In the genomic region with DNA sequence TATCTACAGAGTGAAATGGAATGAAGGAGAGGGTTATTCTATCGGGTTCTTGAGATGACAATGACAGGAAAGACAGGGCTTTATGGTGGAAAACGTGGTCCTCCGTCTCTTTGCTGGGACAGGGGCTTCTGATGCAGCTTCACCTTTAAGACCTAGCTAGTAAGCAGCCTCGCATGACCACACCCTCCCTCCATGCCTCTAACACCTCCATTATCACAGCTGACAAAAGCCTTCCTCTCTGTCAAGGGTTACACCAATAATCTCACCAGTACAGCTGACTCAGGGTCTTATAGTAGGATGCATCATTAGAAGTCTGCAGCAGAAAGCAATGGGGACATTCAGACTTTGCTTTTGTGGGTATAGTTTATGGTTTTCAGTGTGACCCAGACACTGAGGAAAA, we compare ENCODE assay signal across 23 mouse cellular contexts.
DNase-seq lines count a peak whose midpoint lies in the region; ATAC-seq and TF ChIP-seq lines count a peak whose summit lies in the region.
"Had no signal": no experiment of that assay in that cellular context is flagged by ENCODE, and none has a peak within 500 bp of the region (broad histone marks: within the 10 kb centered on the region; RNA-seq: fewer than 3 reads in every experiment).

No protein-coding gene starts in this region.

- no peaks in the 10 kb centered on the region for H3K27me3 ChIP-seq in liver, embryonic 13.5 days
- no peaks in the 10 kb centered on the region for H3K27me3 ChIP-seq in liver, embryonic 16.5 days (ENCODE audit: control insufficient read depth, insufficient read depth, low read depth, low read length)
- H3K27me3 ChIP-seq: embryonic facial prominence, embryonic 13.5 days; forebrain, embryonic 12.5 days; forebrain, embryonic 15.5 days; heart, embryonic 13.5 days; hindbrain, embryonic 13.5 days had no signal

- TF ChIP-seq CTCF in layer of hippocampus, adult 2 months (conservative IDR thresholded peaks at IDR 0.05), result no peak

- ATAC-seq in liver, embryonic 13.5 days (ENCODE audit: low read depth), result peak; percentile 66
- peak; percentile 58 for ATAC-seq in liver, embryonic 16.5 days (ENCODE audit: low read depth)
- no peak for ATAC-seq in cerebellum, adult (ENCODE audit: insufficient number of reproducible peaks, low FRiP score, low TSS enrichment)
- ATAC-seq: activated CD4-positive, CD25-positive, alpha-beta regulatory T cell, adult 4 months; forebrain, embryonic 15.5 days; hindbrain, embryonic 16.5 days had no signal

- H3K27ac ChIP-seq in layer of hippocampus, adult 2 months, result 0 out of 2 replicates have a peak overlapping the region, but pooled peaks have one; percentile 18
- H3K27ac ChIP-seq in liver, embryonic 13.5 days, result peak overlapping the region; percentile 90
- H3K27ac ChIP-seq in liver, embryonic 16.5 days (ENCODE audit: low read length), result peak overlapping the region; percentile 76
- H3K27ac ChIP-seq: embryonic facial prominence, embryonic 10.5 days; embryonic facial prominence, embryonic 13.5 days; forebrain, embryonic 12.5 days; forebrain, embryonic 15.5 days; heart, embryonic 13.5 days; hindbrain, embryonic 10.5 days; hindbrain, embryonic 13.5 days had no signal

- H3K36me3 ChIP-seq in liver, embryonic 13.5 days, result no peaks in the 10 kb centered on the region
- H3K36me3 ChIP-seq in liver, embryonic 16.5 days (ENCODE audit: control insufficient read depth, insufficient read depth), result no peaks in the 10 kb centered on the region
- H3K36me3 ChIP-seq: forebrain, embryonic 12.5 days; forebrain, embryonic 15.5 days; heart, embryonic 13.5 days; hindbrain, embryonic 13.5 days had no signal

- peak; percentile 51 for DNase-seq in heart, adult 11 months
- DNase-seq in heart, adult 18-20 months, result no peak
- DNase-seq in layer of hippocampus, adult 2 months (ENCODE audit: low spot score in 2 of 2), result no peak
- no peak for DNase-seq in layer of hippocampus, adult 9-10 months (ENCODE audit: low spot score)
- no peak for DNase-seq in liver, embryonic 13.5 days
- no peak for DNase-seq in cerebellum, postnatal 14 days
- DNase-seq: adrenal gland, adult 8-10 months; adrenal gland, postnatal 25 days; cerebellum, postnatal 25 days; embryo, embryonic 11 days; gastrocnemius, postnatal 25 days had no signal

- no peaks in the 10 kb centered on the region for H3K9me3 ChIP-seq in liver, embryonic 13.5 days (replicated peaks)
- H3K9me3 ChIP-seq in liver, embryonic 16.5 days (replicated peaks; ENCODE audit: control insufficient read depth, low read length), result no peaks in the 10 kb centered on the region
- H3K9me3 ChIP-seq: embryonic facial prominence, embryonic 10.5 days; embryonic facial prominence, embryonic 13.5 days; forebrain, embryonic 12.5 days; forebrain, embryonic 15.5 days; heart, embryonic 13.5 days; hindbrain, embryonic 10.5 days; hindbrain, embryonic 13.5 days had no signal

- peak overlapping the region; percentile 2; the same call in 1 of the 2 replicates for H3K4me2 ChIP-seq in liver, embryonic 13.5 days
- H3K4me2 ChIP-seq in liver, embryonic 16.5 days (ENCODE audit: low read depth, low read length), result 0 out of 2 replicates have a peak overlapping the region, but pooled peaks have one; percentile 18
- H3K4me2 ChIP-seq: embryonic facial prominence, embryonic 13.5 days; forebrain, embryonic 12.5 days; forebrain, embryonic 15.5 days; heart, embryonic 13.5 days; hindbrain, embryonic 13.5 days had no signal

- 0 out of 2 replicates have a peak overlapping the region, but pooled peaks have one; percentile 4 for H3K9ac ChIP-seq in liver, embryonic 13.5 days
- H3K9ac ChIP-seq in liver, embryonic 16.5 days (ENCODE audit: low read depth, low read length), result 0 out of 2 replicates have a peak overlapping the region, but pooled peaks have one; percentile 7
- H3K9ac ChIP-seq: embryonic facial prominence, embryonic 13.5 days; forebrain, embryonic 12.5 days; forebrain, embryonic 15.5 days; heart, embryonic 13.5 days; hindbrain, embryonic 13.5 days had no signal

- 25% methylated on average over 4 of the region's 4 CpGs for WGBS in liver, embryonic 13.5 days (ENCODE audit: insufficient replicate concordance)
- 50% methylated on average over 4 of the region's 4 CpGs for WGBS in liver, embryonic 16.5 days (ENCODE audit: insufficient replicate concordance)

- no peak overlapping the region for H3K4me3 ChIP-seq in layer of hippocampus, adult 2 months
- no peak overlapping the region for H3K4me3 ChIP-seq in liver, embryonic 13.5 days (replicated peaks)
- H3K4me3 ChIP-seq in liver, embryonic 16.5 days (ENCODE audit: low read depth, low read length), result no peak overlapping the region
- H3K4me3 ChIP-seq: embryonic facial prominence, embryonic 10.5 days; embryonic facial prominence, embryonic 13.5 days; erythroblast, embryonic 14.5 days; forebrain, embryonic 12.5 days; forebrain, embryonic 15.5 days; heart, embryonic 13.5 days; hindbrain, embryonic 10.5 days; hindbrain, embryonic 13.5 days had no signal

- H3K4me1 ChIP-seq in liver, embryonic 13.5 days (replicated peaks), result peaks cover 82% of the 10 kb centered on the region
- H3K4me1 ChIP-seq in liver, embryonic 16.5 days (ENCODE audit: control insufficient read depth, low read depth, low read length), result peaks cover 66% of the 10 kb centered on the region

Comparison
In these comparisons a context has a peak if more than half of its experiments do, and no peak if none do; other contexts are left out.
1. H3K27ac ChIP-seq: peak in every context shown above with its lines; median percentile 90 in liver, embryonic 13.5 days; 76 in liver, embryonic 16.5 days; 18 in layer of hippocampus, adult 2 months.